Mouse (Mus musculus): ENCODE data around the gene Gm37240.

DNA sequence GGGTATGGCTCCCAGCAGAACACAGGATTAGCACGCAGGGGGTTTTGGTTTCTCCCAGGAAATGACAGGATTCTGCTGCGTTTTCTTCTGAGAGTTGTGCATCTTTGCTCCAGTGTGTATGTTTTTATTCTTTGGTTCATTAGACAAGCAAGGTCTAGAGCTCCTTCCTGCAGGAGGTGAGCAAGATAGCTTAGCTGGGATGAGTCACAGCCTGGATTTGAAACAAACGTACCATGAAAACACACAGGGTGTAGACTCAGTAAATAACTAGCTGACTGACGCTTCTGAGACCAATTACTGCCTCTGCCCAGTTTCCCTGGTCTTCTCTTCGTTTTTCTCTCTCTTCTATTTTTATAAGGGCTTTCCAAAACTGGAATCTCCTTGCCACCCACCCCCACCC is 1156.3 kb downstream of the Gm37240 start:
- TF ChIP-seq ZNF384 (IDR thresholded peaks at IDR 0.05; ENCODE audit: low read depth, low read length) (no peak), MAFK (IDR thresholded peaks at IDR 0.05; ENCODE audit: insufficient read depth, low read depth, low read length) (no peak)

Measured in ES-E14 (cell line).